Mouse (Mus musculus): ENCODE data around the gene Opa1.

DNA sequence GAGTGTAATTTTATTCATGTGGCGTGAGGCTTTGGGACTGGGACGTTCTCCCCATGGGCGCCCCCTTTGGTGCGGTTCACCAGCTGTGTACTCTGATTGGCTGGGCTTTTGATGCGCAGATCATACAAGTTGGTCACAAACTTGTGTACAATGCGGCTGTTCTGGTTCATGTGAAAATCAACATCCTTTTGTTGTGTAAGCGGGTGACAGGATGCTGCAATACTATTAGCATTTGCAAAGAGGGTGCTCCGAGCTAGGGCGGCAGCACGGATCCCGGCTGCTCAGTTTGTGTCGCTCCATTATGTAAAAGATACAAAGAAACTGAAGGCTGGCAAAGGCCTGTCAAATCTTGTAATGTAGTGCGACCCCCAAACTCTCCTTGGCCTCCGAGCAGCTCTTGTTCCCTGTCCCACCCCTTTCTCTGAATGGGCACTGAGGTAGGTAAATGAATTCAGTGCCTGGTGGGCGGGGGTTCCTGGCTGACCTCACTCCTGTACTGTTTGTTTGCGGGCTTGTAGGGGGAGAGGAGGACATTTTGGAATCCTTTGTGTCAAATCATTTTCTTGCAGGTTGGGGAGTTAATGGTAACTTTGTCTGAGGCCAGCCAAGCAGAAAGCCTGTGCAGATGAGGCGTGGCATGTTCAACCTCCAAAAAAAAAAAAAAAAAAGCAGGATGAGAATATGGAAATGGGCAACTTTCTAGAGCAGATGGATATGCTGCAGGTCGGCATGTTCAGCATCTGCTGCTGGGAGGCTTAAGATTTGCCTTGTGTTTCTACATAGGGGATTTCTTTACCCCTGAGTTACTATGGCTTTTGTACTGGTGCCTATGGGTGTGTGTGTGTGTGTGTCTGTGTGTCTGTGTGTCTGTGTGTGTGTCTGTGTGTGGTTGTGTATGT lies 78.8 kb downstream of the Opa1 start:
- TF ChIP-seq CTCF (IDR thresholded peaks at IDR 0.05; ENCODE audit: low read depth) (0 out of 2 replicates have a peak, but pooled peaks have one; percentile 10), EP300 (IDR thresholded peaks at IDR 0.05; ENCODE audit: low read depth) (no peak)
